ENCODE assay signal across 28 mouse cellular contexts in genomic region chr11:105958566-105958965, GRCm38 (mm10). TPM values are rescaled to one million over a fixed set of nuclear protein-coding genes. Genes with fewer than 3 reads are reported as not detected.
DNase-seq lines count a peak whose midpoint lies in the region; ATAC-seq and TF ChIP-seq lines count a peak whose summit lies in the region.
"Had no signal": no experiment of that assay in that cellular context is flagged by ENCODE, and none has a peak within 500 bp of the region (broad histone marks: within the 10 kb centered on the region; RNA-seq: fewer than 3 reads in every experiment).

No protein-coding gene starts in this region.

- no peak overlapping the region for H3K4me3 ChIP-seq in hindbrain, postnatal 0 days (ENCODE audit: low read length)
- H3K4me3 ChIP-seq in hindbrain, embryonic 12.5 days, result no peak overlapping the region
- H3K4me3 ChIP-seq: embryonic facial prominence, embryonic 13.5 days; forebrain, embryonic 12.5 days; hindbrain, embryonic 10.5 days; hindbrain, embryonic 15.5 days had no signal

- H3K9ac ChIP-seq in hindbrain, postnatal 0 days (replicated peaks; ENCODE audit: low read length), result no peak overlapping the region
- no peak overlapping the region for H3K9ac ChIP-seq in hindbrain, embryonic 12.5 days
- H3K9ac ChIP-seq: embryonic facial prominence, embryonic 13.5 days; forebrain, embryonic 12.5 days; hindbrain, embryonic 15.5 days had no signal

- DNase-seq in hindbrain, postnatal 0 days (ENCODE audit: low spot score), result no peak
- peak; percentile 10 for DNase-seq in lung, postnatal 10 days
- no peak for DNase-seq in lung, postnatal 4 days
- DNase-seq in NIH3T3 (ENCODE audit: low read depth), result peak; percentile 50
- DNase-seq in spleen, adult 18-20 months, result no peak
- no peak for DNase-seq in ovary, adult 18-20 months (ENCODE audit: low spot score)
- DNase-seq: adrenal gland, postnatal 25 days; B cell, adult 2 months; cerebellum, adult 18-20 months; cerebellum, adult 9-11 months; cerebellum, postnatal 36 days; gastrocnemius, postnatal 25 days had no signal

- no peaks in the 10 kb centered on the region for H3K9me3 ChIP-seq in hindbrain, postnatal 0 days (ENCODE audit: low read length)
- no peaks in the 10 kb centered on the region for H3K9me3 ChIP-seq in hindbrain, embryonic 12.5 days (replicated peaks)
- H3K9me3 ChIP-seq: embryonic facial prominence, embryonic 13.5 days; forebrain, embryonic 12.5 days; hindbrain, embryonic 10.5 days; hindbrain, embryonic 15.5 days had no signal

- no peak for ATAC-seq in hindbrain, postnatal 0 days
- ATAC-seq in hindbrain, embryonic 12.5 days (ENCODE audit: low FRiP score), result no peak
- ATAC-seq: activated CD4-positive, CD25-positive, alpha-beta regulatory T cell, adult 4 months; forebrain, embryonic 16.5 days; inflammation-experienced regulatory T-cells, adult 6 months; Patski had no signal

- TF ChIP-seq CTCF in hindbrain, postnatal 0 days (IDR thresholded peaks at IDR 0.05; ENCODE audit: low read depth), result no peak

- peak overlapping the region; percentile 41; the same call in 1 of the 2 replicates for H3K27ac ChIP-seq in hindbrain, postnatal 0 days
- H3K27ac ChIP-seq in hindbrain, embryonic 12.5 days, result no peak overlapping the region
- H3K27ac ChIP-seq: embryonic facial prominence, embryonic 13.5 days; forebrain, embryonic 12.5 days; hindbrain, embryonic 15.5 days had no signal

- H3K4me1 ChIP-seq in hindbrain, postnatal 0 days (ENCODE audit: insufficient read depth, low read length), result no peaks in the 10 kb centered on the region
- no peaks in the 10 kb centered on the region for H3K4me1 ChIP-seq in hindbrain, embryonic 12.5 days
- H3K4me1 ChIP-seq: embryonic facial prominence, embryonic 13.5 days; forebrain, embryonic 12.5 days; hindbrain, embryonic 15.5 days had no signal

- WGBS in hindbrain, postnatal 0 days, result 29% methylated on average over 1 of the region's 1 CpGs
- WGBS in hindbrain, embryonic 12.5 days, result 59% methylated on average over 1 of the region's 1 CpGs

- H3K27me3 ChIP-seq in hindbrain, postnatal 0 days (ENCODE audit: insufficient read depth, low read length), result no peaks in the 10 kb centered on the region
- H3K27me3 ChIP-seq in hindbrain, embryonic 12.5 days, result no peaks in the 10 kb centered on the region
- H3K27me3 ChIP-seq: embryonic facial prominence, embryonic 13.5 days; forebrain, embryonic 12.5 days; hindbrain, embryonic 15.5 days; Patski had no signal

- no peaks in the 10 kb centered on the region for H3K36me3 ChIP-seq in hindbrain, postnatal 0 days (ENCODE audit: insufficient read depth, low read length)
- H3K36me3 ChIP-seq in hindbrain, embryonic 12.5 days, result no peaks in the 10 kb centered on the region
- H3K36me3 ChIP-seq: embryonic facial prominence, embryonic 13.5 days; forebrain, embryonic 12.5 days; hindbrain, embryonic 10.5 days; hindbrain, embryonic 15.5 days had no signal

- H3K4me2 ChIP-seq in hindbrain, postnatal 0 days (ENCODE audit: low read depth, low read length), result no peak overlapping the region
- no peak overlapping the region for H3K4me2 ChIP-seq in hindbrain, embryonic 12.5 days (replicated peaks)
- H3K4me2 ChIP-seq: embryonic facial prominence, embryonic 13.5 days; forebrain, embryonic 12.5 days; hindbrain, embryonic 15.5 days had no signal

RNA-seq across cellular contexts. Expression of gene Cyb561, which starts 5.4 kb away (rescaled TPM):
- total RNA-seq in hindbrain, postnatal 0 days (2014; rRNA removed), result 45.9 and 52.9 TPM in 2 replicates
- polyA plus RNA-seq in hindbrain, postnatal 0 days (2015; fragmentation: Nextera tagmentation; extraction: Ambion mirVana), result 55.9 and 57.8 TPM in 2 replicates
- 25.6 and 27.0 TPM in 2 replicates for polyA plus RNA-seq in hindbrain, embryonic 12.5 days (2016; fragmentation: Nextera tagmentation; extraction: Ambion mirVana)

RNA-seq across cellular contexts. Expression of gene Ace, which starts 9.2 kb away (rescaled TPM):
- total RNA-seq in hindbrain, postnatal 0 days (2014; rRNA removed), result 31.1 and 35.9 TPM in 2 replicates
- 10.3 and 11.1 TPM in 2 replicates for polyA plus RNA-seq in hindbrain, postnatal 0 days (2015; fragmentation: Nextera tagmentation; extraction: Ambion mirVana)
- polyA plus RNA-seq in hindbrain, embryonic 12.5 days (2016; fragmentation: Nextera tagmentation; extraction: Ambion mirVana), result 1.3 and 1.6 TPM in 2 replicates
- total RNA-seq: granulocyte monocyte progenitor cell, adult 5-6 weeks; MEL had no signal
- polyA plus RNA-seq: inflammation-experienced regulatory T-cells, adult 6 months had no signal

RNA-seq across cellular contexts. Expression of gene Ace3, which starts 35.9 kb away (rescaled TPM):
- not detected in 2 replicates for total RNA-seq in hindbrain, postnatal 0 days (2014; rRNA removed)
- polyA plus RNA-seq in hindbrain, postnatal 0 days (2015; fragmentation: Nextera tagmentation; extraction: Ambion mirVana), result not detected in 2 replicates
- not detected in 2 replicates for polyA plus RNA-seq in hindbrain, embryonic 12.5 days (2016; fragmentation: Nextera tagmentation; extraction: Ambion mirVana)
- total RNA-seq: adrenal gland, adult 18-20 months; adrenal gland, postnatal 25 days; gastrocnemius, postnatal 25 days; granulocyte monocyte progenitor cell, adult 5-6 weeks; heart, adult 8-10 months; heart, postnatal 25 days; MEL had no signal
- polyA plus RNA-seq: activated CD4-positive, CD25-positive, alpha-beta regulatory T cell, adult 4 months; embryonic facial prominence, embryonic 13.5 days; forebrain, embryonic 12.5 days; forebrain, embryonic 16.5 days; frontal cortex, adult 2 months; heart, embryonic 14.5 days; hindbrain, embryonic 10.5 days; hindbrain, embryonic 15.5 days; inflammation-experienced regulatory T-cells, adult 6 months; Patski had no signal

RNA-seq across cellular contexts. Expression of gene Kcnh6, which starts 49.4 kb away (rescaled TPM):
- 4.3 and 7.9 TPM in 2 replicates for total RNA-seq in hindbrain, postnatal 0 days (2014; rRNA removed)
- polyA plus RNA-seq in hindbrain, postnatal 0 days (2015; fragmentation: Nextera tagmentation; extraction: Ambion mirVana), result 2.4 and 3.0 TPM in 2 replicates
- 0.85 and 1.2 TPM in 2 replicates for polyA plus RNA-seq in hindbrain, embryonic 12.5 days (2016; fragmentation: Nextera tagmentation; extraction: Ambion mirVana)
- total RNA-seq: gastrocnemius, postnatal 25 days; granulocyte monocyte progenitor cell, adult 5-6 weeks; heart, adult 8-10 months had no signal
- polyA plus RNA-seq: activated CD4-positive, CD25-positive, alpha-beta regulatory T cell, adult 4 months; Patski had no signal

Comparison
In these comparisons a context has a peak if more than half of its experiments do, and no peak if none do; other contexts are left out.
1. DNase-seq: peak in lung, postnatal 10 days (single experiment) and NIH3T3 (single experiment); none in hindbrain, postnatal 0 days (single experiment), lung, postnatal 4 days (0 of 2), spleen, adult 18-20 months (0 of 2) and ovary, adult 18-20 months (single experiment).